Mouse (Mus musculus) C2C12 (cell line): ENCODE measurements around the gene Hes2.

Source experiments
- CTCF ChIP-seq: IDR thresholded peaks from one replicate; pipeline ENCODE4 v1.5.1; 2011; ENCODE audit not compliant: control insufficient read depth, insufficient read depth, insufficient read length
- FOSL1 ChIP-seq: IDR thresholded peaks from one replicate; pipeline ENCODE4 v1.8.0; 2011; ENCODE audit warnings: mild to moderate bottlenecking, low read length; ENCODE audit not compliant: poor library complexity, insufficient read depth, severe bottlenecking

- no peak for TF ChIP-seq CTCF
- no peak for TF ChIP-seq FOSL1
Observed at GRCm38 (mm10) chr4:152168052-152168451, 9.4 kb downstream of the Hes2 start.
